Mouse (Mus musculus): ENCODE measurements at regions not wholly inside any gene's neighbourhood (a gene's known extent, or its start where the extent isn't known, plus 50 kb on each side); places are given as distances from the start of the nearest gene placed in this dataset.
A peak's percentile ranks its signal among the peaks of the same experiment; 100 is the strongest.

GRCm38 (mm10) chr12:68879425-68879824 is 279.6 kb downstream of the Rps29 start:
- DNase-seq (ENCODE audit: low read depth): no peak

GRCm38 (mm10) chr12:68871259-68871658 is 287.7 kb downstream of the Rps29 start:
- DNase-seq (ENCODE audit: low read depth): no peak

- DNase-seq (ENCODE audit: low read depth): no peak
These were observed 296.0 kb downstream of the Rps29 start for GRCm38 (mm10) chr12:68862991-68863356.

- peak; percentile 10 for DNase-seq (ENCODE audit: low read depth)
These were observed 296.5 kb downstream of the Rps29 start for GRCm38 (mm10) chr12:68862313-68862990.

GRCm38 (mm10) chr12:68860332-68860731 is 298.7 kb downstream of the Rps29 start:
- no peak for DNase-seq (ENCODE audit: low read depth)

GRCm38 (mm10) chr12:68849616-68850140 is 309.3 kb downstream of the Rps29 start:
- DNase-seq (ENCODE audit: low read depth): no peak

GRCm38 (mm10) chr12:68840815-68841214 is 318.2 kb downstream of the Rps29 start:
- no peak for DNase-seq (ENCODE audit: low read depth)

GRCm38 (mm10) chr12:68840156-68840555 is 318.8 kb downstream of the Rps29 start:
- DNase-seq (ENCODE audit: low read depth): no peak

GRCm38 (mm10) chr12:68836023-68836422 is 323.0 kb downstream of the Rps29 start:
- DNase-seq (ENCODE audit: low read depth): no peak

- no peak for DNase-seq (ENCODE audit: low read depth)
These were observed 325.1 kb downstream of the Rps29 start for GRCm38 (mm10) chr12:68833914-68834313.

- DNase-seq (ENCODE audit: low read depth): no peak
These were observed 329.6 kb downstream of the Rps29 start for GRCm38 (mm10) chr12:68829404-68829803.

GRCm38 (mm10) chr12:68827549-68828249 is 331.3 kb downstream of the Rps29 start:
- DNase-seq (ENCODE audit: low read depth): no peak

- no peak for DNase-seq (ENCODE audit: low read depth)
These were observed 364.6 kb downstream of the Rps29 start for GRCm38 (mm10) chr12:68794396-68794795.

- DNase-seq (ENCODE audit: low read depth): no peak
These were observed 375.4 kb downstream of the Rps29 start for GRCm38 (mm10) chr12:68783636-68784035.

GRCm38 (mm10) chr12:68775503-68775902 is 383.5 kb downstream of the Rps29 start:
- DNase-seq (ENCODE audit: low read depth): no peak

GRCm38 (mm10) chr12:68774800-68775199 is 384.2 kb downstream of the Rps29 start:
- DNase-seq (ENCODE audit: low read depth): no peak

- DNase-seq (ENCODE audit: low read depth): no peak
These were observed 400.5 kb downstream of the Rps29 start for GRCm38 (mm10) chr12:68758263-68759020.

- DNase-seq (ENCODE audit: low read depth): no peak
These were observed 430.1 kb downstream of the Rps29 start for GRCm38 (mm10) chr12:68728882-68729281.

- DNase-seq (ENCODE audit: low read depth): no peak
These were observed 440.0 kb downstream of the Rps29 start for GRCm38 (mm10) chr12:68718946-68719345.

- no peak for DNase-seq (ENCODE audit: low read depth)
These were observed 464.4 kb downstream of the Rps29 start for GRCm38 (mm10) chr12:68694275-68695267.

GRCm38 (mm10) chr12:68688262-68688661 is 470.7 kb downstream of the Rps29 start:
- no peak for DNase-seq (ENCODE audit: low read depth)

All from induced T-regulatory cell, adult 2 months (primary cell).